Mouse (Mus musculus) spleen, postnatal 14 days (tissue): ENCODE data around the gene Mfrp.

Experiments
- DNase-seq, 2 experiments: peaks; one replicate each; pipeline ENCODE4 v3.0.0; 2021 to 2022; ENCODE audit warnings: low spot score in 2 of 2

Gene Mfrp

GRCm38 (mm10) chr9:44101490-44101889 lies at the start of gene Mfrp:
TSS of gene Mfrp (plus strand) at chr9:44101729.
- DNase-seq, result no peak

DNA sequence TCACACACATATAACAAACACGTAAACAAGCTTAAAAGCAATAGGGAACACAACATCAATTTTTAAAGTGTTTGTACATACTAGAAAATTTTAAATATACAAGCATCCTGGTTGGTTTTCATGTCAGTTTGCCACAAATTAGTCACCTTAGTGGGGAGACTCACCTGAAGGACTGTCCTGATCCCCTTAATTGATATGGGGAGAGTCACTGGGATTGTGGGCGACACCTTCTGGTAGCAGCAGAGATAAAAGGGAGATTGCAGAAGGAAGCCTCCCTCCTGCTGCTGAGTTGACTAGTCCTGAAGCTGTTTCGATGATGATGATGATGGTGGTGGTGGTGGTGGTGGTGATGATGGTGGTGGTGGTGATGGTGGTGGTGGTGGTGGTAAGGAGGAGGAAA lies 48.7 kb upstream of the Mfrp start:
- DNase-seq, result no peak

DNA sequence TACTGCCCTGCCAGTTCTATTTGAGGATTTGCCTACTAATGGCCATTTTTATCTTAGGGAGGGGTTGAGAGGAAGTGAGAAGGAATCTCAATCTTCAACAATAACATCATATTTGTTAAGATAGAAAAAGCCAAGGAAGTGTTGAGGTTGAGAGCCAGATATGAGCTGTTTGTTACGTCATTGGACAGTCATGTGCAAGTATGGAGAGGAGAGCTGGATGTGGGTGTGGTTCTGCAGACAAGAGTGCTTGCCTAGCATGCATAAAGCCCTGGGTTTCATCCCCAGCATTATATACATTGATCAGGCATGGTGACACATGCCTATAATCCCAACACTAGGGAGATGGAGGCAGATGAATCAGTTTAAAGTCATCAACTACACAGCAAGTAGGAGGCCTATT lies 47.6 kb upstream of the Mfrp start:
- no peak for DNase-seq

DNA sequence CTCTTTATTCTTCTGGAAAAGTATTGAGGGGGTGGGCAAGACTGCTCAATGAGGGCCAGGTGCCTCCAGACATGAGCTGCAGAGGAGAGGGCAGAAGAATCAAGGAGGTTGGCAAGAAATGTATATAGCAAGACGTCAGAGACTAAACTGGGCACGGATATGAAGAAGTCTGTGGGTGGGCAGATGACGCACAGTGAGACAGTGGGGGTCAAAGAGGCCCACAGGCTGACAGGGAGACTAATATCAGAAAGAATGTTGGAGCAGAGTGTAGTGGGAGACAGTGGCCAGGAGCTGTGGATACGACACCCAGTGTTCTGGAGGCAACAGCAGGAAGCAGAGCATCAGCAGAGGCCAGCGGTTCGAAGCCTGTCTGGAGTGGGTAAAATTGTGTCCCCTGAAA lies 42.9 kb upstream of the Mfrp start:
- no peak for DNase-seq

DNA sequence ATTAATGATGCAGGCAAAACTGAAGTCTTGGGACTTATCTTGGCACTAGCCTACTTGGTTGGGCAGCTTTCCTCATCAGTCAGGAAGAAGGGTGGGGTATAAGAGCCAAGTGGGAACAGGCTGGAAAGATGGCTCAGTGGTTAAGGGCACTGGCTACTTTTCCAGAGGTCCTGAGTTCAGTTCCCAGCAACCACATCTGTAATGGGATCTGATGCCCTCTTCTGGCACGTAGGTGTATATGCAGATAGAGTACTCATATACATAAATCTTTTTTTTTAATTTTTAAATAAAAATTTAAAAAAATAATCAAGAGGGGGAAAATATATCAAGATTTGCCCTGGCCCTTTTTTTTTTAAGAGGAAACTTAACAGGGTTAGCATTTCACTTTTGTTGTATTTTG lies 36.4 kb upstream of the Mfrp start:
- DNase-seq, result no peak

DNA sequence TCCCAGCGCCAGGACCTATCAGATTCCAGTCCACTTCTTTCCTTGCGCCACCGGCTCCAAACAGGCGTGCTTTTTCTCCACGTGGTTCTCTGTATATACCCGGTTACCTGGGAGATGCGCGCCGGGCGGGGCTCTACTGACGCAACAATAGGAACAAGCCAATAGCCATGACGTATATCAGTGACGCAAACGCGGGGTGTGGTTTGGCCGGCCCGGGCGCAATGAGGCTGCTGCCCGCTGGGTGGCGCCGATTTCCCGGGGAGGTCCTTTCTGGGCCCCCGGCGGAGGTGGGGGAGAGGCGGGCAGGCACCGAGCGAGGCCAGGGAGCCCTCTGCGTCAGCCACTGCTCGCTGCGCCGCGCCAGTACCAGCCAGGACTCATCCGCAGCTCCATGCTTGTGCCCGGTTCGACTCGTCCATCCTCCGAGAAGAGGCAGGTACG lies 34.7 kb upstream of the Mfrp start, which contains the start of gene Usp2:
Gene Usp2 (plus strand): TSS at position 237 of the 441 bp plus-strand sequence.
- DNase-seq, result peak; percentile 93 to 96

DNA sequence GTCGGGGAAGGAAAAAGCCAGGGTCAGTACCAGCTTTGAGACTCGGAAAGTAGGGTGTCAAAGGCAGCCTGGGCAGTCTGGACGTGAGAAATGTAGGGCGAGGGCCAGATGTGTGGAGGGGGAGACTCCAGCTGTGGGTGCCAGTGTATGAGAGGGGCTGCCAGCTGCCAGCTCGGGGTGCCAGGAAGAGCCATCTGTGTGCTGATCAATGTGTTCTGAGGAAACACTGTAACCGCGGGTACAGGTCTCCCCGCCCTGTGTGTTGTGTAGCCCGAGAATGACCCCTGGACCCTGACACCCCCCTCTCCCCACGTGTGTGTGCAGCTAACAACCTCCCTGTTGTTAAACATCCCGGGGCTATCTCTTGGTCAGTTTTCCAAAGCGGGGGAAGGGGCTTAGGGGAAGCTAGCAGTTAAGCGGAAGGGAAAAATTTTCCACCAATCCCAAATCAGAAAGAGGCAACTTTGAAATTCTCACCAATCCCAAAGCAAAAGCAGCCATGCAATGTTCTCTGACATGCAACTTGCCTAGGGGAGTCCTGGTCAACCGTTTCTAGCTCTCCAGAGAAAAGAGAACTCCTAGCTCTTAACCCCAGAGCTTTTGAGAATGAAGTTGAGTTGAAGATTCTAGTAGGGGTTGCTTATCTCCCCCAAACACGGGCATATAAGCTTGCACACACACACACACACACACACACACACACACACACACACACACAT lies 34.1 kb upstream of the Mfrp start:
- DNase-seq, result no peak

GRCm38 (mm10) chr9:44067960-44068330 lies 33.6 kb upstream of the Mfrp start:
- DNase-seq, result no peak

- DNase-seq, result no peak
Observed at GRCm38 (mm10) chr9:44069252-44069651, 32.3 kb upstream of the Mfrp start.

DNA sequence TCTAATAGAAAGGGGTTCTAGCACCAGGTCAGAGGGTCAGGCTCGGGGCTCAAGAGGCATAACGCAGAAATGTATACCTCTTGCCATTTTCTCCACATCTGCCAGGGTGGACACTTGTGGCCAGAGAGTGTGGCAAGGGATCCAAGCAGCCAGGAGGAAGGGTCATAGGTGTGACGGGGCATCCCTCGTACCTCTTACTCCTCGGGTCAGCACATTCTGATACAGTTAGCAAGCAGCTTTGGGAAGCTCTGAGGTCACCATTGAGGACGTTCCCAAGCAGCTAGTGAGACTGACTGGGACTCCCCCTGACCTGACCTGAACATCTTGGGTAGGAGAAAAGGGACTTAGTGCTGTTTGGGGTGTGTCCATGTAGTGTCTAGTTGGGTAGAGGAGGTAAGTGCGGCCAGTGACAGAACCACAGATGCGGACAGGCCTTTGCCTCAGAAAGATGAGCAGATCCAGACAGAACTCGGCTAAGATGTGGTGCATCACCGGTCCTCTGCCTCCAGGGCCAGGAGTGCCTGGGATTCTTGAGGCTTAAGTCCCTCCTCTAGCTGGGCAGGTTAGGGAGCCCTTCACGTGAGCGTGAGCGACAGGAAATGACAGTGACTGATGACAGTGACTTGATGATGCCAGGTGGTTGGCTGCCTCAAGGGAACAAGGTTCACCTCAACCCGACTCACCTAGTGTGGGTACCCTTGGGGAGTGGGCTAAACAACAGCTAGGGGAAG lies 31.3 kb upstream of the Mfrp start:
- no peak for DNase-seq

GRCm38 (mm10) chr9:44070844-44071231 lies 30.7 kb upstream of the Mfrp start:
- no peak for DNase-seq

DNA sequence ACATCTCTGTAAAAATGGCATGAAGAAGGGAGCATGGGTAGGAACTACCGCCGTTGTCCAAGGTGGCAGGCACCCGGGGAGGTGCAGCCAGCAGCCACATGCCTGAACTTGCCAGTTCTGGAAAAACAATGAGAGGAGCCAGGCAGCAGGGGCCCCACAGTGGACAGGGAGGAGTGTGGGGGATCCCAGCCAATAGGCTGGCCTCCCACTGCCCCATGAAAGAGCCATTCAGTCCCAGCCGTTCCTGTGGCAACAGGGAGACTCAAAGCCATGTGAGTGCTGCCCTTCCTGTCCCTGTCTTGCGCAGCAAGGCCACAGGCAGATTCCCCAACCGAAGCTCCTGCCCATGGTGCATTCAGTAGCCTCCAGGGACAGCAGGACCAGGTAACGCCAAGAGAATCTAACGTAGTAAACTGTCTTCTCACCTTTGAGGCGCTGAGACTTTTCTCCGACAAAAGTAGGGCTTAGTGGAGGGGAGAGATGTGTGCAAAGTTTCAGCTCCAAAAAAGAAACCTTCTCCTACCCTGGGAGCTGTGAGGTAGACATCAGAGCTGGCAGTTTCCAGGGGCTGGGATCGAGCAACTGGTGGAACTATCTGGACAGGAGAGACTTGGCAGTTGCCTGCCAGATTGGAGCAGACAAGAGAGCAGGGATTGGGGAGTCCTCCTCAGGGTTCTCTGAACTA lies 29.5 kb upstream of the Mfrp start:
- no peak for DNase-seq

DNA sequence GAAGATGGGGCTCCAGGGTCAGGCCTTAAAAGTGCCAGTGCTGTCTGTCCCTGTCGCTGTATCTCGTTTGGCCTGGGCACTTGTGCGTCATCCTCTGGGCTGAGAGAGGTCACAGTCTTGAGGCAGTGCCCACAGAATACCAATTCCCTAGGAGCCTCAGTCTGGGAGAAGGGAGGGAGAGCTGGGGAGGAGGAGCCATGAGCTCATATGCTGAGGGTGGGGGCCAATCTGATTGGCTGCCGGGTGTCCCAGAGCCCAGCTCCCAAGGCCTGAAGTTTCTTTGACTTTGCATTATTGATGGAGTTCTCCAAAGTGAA lies 29.0 kb upstream of the Mfrp start:
- DNase-seq, result no peak

GRCm38 (mm10) chr9:44073115-44073514 lies 28.4 kb upstream of the Mfrp start:
- DNase-seq, result no peak

GRCm38 (mm10) chr9:44074395-44075275 lies 26.9 kb upstream of the Mfrp start:
- DNase-seq, result no peak

DNA sequence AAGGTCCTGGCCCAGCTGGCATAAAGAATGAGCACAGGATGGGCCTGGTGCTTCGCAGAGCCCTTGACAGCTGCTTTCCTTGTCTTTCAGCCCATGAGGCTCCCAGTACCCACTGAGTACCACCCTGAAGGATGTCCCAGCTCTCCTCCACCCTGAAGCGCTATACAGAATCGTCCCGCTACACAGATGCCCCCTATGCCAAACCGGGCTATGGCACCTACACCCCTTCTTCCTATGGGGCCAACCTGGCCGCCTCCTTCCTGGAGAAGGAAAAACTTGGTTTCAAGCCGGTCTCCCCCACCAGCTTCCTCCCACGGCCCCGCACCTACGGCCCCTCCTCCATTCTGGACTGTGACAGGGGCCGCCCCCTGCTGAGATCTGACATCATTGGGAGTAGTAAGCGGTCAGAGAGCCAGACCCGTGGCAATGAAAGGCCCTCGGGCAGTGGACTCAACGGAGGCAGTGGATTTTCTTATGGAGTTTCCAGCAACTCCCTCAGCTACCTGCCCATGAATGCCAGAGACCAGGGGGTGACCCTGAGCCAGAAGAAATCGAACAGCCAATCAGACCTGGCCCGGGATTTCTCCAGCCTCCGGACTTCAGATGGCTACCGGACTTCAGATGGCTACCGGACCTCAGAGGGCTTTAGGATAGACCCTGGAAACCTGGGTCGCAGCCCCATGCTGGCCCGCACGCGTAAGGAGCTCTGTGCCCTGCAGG lies 26.1 kb upstream of the Mfrp start:
- no peak for DNase-seq

GRCm38 (mm10) chr9:44075996-44076763 lies 25.3 kb upstream of the Mfrp start:
- DNase-seq, result no peak

DNA sequence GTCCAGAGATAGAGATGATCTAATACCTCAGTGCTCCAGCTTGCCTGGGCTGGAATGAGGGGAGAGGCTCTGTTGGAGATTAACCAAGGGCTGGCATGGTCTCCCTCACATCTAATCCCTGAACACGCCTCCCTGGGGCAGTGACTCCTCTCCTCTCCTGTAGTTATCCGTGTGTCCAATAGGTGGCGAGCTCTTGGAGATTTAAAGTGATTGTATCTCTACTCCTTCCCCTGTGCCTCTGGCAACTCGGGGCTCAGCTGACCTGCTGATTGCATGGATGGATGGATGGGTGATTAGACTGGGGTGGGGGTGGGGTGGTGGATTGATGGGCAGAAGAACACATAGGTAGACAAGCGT lies 24.8 kb upstream of the Mfrp start:
- DNase-seq, result no peak

DNA sequence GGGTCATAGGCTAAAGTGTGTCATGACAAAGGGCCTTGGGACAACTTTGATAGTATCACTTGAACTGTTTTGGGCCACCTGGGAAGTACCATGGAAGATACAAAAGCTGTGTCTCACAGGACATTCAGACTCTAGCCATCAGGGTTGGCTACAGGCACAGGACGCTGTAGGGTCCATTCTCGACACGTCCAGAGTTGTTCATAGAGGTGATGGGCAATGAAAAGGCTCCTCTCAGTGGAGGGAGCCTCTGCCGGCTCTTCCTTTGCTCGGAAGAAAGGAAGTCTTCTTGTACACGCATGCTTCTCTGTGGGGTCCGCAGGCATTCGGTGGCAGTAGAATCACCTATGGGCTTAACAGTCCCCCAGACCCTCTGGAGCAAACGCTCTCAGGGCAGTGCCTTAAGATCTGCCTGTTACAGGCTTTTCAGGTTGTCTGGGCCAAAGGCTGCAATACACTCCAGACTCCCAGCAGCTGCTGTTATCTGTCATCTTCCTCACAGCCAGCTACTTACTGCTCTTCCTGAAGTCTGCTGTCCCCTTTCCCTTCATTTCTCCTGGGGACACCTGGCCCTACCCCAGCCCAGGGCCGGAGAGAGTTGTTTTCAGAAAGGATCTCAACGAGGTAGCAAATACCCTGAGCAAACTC lies 24.1 kb upstream of the Mfrp start:
- no peak for DNase-seq

DNA sequence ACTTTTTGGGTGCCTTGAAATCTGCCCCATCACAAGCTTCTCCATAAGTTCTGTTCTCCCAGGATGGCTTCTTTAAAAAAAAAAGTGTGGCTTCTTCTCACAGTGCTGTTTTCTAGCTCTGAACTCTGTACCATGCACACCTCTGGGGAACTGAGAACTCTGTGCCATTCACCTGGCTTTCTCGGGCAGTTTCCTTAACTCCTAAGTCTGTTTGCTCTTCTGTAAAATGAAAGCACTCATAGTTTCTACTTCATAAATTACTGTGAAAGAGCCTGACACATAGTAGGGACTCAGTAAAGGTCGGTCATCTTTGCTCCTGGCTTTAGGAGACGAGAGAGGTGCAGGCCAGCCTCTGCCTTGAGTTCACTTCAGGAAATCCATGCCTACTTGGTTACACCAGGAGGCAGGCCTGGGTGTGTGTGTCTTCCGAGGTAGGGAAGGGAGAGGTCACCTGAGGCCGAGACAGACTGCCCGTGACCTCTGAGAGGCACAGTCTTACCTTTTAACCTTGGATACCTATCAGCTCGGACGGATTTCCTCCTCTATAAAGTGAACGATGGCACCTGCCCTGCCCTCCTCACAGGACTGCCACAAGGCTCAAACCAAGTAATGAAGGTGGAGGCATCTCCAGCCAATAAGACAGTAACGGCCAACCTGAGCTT lies 23.3 kb upstream of the Mfrp start:
- no peak for DNase-seq
